Mouse (Mus musculus) lung, postnatal 36 days (tissue): ENCODE results near the gene Lrrc61.

ENCODE experiments used
- DNase-seq: peaks from one replicate; pipeline ENCODE4 v3.0.0; 2022; ENCODE audit warnings: mixed read lengths

The Lrrc61 gene

GRCm38 (mm10) chr6:48593158-48594042, 38.8 kb downstream of the Lrrc61 start, which contains the start of the genes Repin1 and Gm44965:
Gene Repin1 (plus strand): TSS chr6:48593883.
Gene Gm44965 (plus strand): TSS chr6:48593941.
- peak; percentile 92 for DNase-seq

DNA sequence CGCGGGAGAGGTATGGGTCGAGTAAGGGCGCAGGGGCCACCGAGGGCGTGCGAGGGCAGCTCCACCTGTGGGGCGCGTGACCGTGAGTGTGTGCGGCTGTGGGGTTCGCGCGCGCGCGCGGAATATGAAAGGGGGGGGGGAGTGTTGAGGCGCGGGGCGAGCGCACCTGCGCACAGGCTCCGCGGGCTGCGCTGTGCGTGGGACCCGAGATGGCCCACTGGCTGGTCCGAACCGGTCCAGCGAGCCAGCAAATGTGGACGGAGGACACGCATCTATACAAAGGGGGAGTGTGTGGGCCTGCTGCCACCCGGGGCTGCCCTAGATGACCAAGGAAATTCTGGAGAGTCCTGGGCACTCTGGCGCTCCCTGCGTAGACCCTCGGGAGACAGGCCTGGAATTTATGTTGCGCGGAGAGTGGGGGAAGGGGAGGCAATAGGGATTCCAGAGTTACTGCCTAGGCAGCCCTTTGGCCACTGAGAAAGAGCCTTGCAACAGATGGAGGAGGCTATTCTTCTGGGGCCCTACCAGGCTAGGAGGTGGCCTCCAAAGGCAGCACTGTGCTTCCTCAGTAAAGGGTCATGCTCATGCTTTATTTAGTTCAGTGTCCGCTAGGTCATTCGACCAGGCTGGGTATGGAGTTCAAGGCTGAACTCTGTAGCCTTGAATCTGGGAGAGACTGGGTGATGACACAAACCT, 39.6 kb downstream of the Lrrc61 start:
- DNase-seq: peak; percentile 27

- no peak for DNase-seq
Observed at GRCm38 (mm10) chr6:48595278-48595677, 40.7 kb downstream of the Lrrc61 start.

DNA sequence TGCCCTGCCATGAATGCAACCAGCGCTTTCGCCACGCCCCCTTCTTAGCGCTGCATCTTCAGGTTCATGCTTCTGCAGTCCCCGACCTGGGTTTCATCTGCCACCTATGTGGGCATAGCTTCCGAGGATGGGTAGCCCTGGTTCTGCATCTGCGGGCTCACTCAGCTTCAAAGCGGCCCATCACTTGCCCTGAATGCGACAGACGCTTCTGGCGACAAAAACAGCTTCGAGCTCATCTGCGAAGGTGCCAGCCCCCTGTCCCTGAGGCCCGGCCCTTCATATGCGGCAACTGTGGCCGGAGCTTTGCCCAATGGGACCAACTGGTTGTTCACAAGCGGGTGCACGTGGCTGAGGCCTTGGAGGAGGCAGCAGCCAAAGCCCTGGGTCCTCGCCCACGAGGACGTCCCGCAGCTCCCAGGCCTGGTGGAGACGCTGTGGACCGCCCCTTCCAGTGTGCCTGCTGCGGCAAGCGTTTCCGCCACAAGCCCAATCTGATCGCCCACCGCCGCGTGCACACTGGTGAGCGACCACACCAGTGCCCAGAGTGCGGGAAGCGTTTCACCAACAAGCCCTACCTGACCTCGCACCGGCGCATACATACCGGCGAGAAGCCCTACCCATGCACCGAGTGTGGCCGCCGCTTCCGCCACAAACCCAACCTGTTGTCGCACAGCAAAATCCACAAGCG, 42.1 kb downstream of the Lrrc61 start:
- no peak for DNase-seq

DNA sequence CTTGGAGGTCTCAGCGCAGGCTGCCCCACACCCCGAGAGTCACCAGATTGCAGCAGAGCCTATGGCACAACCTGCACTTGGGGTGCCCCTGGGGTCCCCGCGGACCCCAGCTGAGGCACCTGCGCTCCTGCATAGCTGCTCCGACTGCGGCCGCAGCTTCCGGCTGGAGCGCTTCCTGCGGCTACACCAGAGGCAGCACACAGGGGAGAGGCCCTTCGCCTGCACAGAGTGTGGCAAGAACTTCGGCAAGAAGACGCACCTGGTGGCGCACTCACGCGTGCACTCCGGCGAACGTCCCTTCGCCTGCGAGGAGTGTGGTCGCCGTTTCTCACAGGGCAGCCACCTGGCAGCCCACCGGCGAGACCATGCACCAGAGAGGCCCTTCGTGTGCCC, 42.6 kb downstream of the Lrrc61 start:
- no peak for DNase-seq

DNA sequence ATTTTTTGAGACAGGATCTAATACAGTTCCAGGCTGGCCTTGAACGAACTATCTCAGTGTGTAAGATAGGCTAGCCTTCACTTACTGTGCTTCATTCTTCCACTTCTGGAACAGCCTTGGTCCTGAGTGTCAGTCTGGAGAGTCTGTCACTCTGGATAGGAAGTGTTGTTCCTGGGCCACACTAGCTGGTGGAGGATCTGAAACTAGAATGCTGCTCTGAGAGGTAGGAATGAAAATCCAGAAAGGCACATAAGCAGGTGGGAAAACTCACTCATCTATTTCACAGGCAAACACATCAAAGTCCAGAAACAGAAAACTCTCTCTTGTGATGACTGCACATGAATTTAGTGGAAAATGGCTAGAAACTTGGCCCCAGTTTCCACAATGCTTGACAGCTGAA, 46.0 kb downstream of the Lrrc61 start:
- no peak for DNase-seq

DNA sequence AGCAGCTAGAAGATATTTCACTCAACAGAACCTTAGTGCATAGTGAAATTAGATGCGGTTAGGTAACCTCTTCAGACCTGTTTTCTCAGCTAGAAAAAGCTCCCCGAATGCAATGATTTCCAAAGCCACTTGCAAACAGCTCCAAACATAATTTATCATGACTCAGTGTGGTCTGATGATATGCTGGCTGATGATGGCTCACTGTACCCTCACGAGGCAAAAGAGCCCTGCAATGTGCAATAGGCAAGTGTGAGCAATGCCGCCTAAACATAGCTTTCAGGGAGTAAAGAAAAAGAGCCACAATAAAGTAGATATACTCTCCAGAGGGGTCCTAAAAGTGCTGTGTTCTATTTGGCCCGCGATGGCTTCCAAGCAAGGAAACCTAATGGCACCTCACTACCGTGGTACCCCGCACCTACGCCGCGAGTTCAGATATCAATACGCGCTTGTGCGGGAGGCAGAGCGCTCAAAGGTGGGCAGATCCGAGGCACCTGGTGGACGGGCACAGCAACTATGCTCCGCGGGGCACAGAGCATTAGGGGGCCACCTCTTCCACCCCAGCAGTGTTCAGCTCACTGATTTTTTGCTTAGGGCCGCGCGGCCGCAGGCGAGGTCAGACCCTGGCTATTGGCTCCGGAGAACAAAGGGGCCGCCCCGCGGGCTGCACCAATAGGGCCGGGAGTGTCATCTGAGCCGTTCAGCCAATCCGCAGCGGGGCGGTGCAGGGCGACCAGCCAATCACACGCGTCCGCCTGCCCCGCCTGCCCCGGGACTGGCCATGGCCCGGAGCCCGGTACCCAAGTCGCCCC, 46.9 kb downstream of the Lrrc61 start, which contains the start of gene Zfp775:
Gene Zfp775 (plus strand): TSS at position 793 of the 809 bp plus-strand sequence.
- peak; percentile 98 for DNase-seq

GRCm38 (mm10) chr6:48602080-48602741, 47.6 kb downstream of the Lrrc61 start:
- peak; percentile 60 for DNase-seq

DNA sequence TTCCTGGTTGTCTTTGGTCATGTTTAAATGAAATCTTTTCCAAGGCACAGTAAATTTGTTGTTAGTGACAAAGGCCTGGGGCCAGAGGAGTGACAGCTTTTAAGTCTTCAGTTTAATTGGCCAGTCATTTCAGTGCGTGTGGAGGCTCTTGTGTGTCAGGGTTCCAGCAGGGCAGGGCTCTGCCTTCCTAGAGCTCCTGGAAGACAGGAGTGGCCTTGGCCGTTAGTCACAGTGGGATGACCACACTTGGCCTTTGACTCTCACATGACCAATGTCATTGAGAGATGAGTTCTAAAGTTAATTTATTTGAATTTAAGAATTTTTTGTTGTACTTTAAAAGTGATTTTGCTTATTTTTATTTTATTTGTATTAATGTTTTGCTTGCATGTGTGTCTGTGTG, 53.5 kb downstream of the Lrrc61 start:
- DNase-seq: no peak

DNA sequence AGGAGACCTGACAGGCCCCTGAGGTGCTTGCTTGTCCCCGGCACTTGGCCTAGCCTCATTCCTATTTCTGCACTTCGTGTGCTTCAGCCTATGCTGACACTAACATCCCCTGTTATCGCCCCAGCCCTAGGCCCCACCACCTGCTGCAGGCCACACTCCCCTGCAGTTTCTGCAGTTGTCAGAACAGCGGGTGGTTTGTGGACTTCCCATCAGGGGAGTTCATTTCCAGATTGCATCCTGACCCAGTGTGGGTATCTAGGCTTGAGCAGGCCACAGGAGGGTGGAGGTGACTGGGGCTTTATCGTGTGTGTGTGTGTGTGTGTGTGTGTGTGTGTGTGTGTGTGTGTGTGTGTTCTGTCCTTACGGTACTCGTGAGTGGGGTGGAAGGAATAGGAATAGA, 54.9 kb downstream of the Lrrc61 start:
- DNase-seq: no peak

DNA sequence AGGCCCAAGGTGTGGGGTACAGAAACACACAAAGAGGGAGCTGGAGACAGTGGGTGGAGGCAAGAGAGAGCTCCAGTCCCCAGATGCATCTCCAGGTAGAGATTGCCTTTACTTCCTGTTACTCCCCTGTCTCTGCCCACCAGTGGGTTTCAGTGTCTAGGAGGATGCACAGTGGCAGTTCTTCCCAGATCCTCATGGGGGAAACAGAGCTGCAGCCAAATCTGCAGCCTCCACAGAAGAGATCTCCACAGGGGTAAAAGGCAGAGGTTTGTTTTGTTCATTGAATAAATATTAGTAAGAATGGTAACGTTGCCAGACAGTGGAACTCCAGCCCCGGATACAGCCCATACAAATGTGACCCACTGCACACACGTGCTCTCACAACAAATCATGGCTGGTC, 56.1 kb downstream of the Lrrc61 start:
- DNase-seq: no peak

GRCm38 (mm10) chr6:48613464-48613863, 58.9 kb downstream of the Lrrc61 start:
- DNase-seq: no peak

DNA sequence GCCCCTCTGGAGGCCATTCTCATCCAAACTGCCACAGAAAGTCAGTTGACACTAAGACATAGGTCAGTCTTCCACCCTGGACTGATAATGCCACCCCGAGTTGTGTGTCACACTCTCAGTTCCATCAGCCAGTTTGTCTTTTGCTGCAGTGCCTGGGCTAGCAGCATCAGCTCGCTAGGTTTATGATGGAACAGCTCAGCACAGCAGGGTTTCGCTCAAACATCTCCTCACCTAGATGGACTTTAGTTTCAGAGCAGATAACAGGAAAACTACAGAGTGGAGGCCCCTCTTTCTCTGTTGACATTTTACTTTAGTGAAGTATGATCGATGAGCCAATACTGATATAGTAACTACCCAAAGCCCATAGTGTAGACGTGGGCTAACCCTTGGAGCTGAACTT, 60.2 kb downstream of the Lrrc61 start:
- no peak for DNase-seq

DNA sequence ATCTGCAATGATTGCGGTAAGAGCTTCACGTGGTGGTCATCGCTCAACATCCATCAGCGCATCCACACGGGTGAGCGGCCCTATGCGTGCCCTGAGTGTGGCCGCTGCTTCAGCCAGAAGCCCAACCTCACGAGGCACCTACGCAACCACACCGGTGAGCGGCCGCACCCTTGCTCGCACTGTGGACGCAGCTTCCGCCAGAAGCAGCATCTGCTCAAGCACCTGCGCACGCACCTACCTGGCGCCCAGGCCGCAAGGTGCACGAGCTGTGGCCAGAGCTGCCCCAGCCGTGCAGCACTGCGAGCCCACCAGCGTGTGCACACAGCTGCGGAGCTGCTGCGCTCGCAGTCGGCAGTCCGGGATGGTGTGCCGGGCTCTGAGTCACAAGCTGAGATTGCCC, 65.4 kb downstream of the Lrrc61 start:
- DNase-seq: no peak
